Mouse (Mus musculus) forebrain, embryonic 11.5 days (tissue): ENCODE measurements at regions not wholly inside any gene's neighbourhood (a gene's known extent, or its start where the extent isn't known, plus 50 kb on each side); places are given as distances from the start of the nearest gene placed in this dataset.

Experiments used
- ATAC-seq: fragments of 200-750 bp; cut with Nextera tagmentation; replicated peaks from 2 replicates; pipeline ENCODE4 v1.8.0; 2017; ENCODE audit warnings: moderate TSS enrichment; ENCODE audit not compliant: low FRiP score
- DNase-seq: peaks from one replicate; pipeline ENCODE4 v3.0.0-alpha.2; 2017; ENCODE audit warnings: low spot score
- H3K27ac ChIP-seq: fragments of 300-500 bp; sonication (generic); 2 replicates; pipeline ENCODE4 v1.5.1; 2014; ENCODE audit warnings: low read depth, low read length
- H3K27me3 ChIP-seq: fragments of 300-500 bp; sonication (generic); 2 replicates; pipeline ENCODE4 v1.6.1; 2014; ENCODE audit warnings: mild to moderate bottlenecking, low read length, mixed read lengths; ENCODE audit not compliant: control insufficient read depth, insufficient read depth
- H3K36me3 ChIP-seq: fragments of 300-500 bp; sonication (generic); 2 replicates; pipeline ENCODE4 v1.6.1; 2014; ENCODE audit warnings: mild to moderate bottlenecking, low read length, moderate library complexity, mixed read lengths; ENCODE audit not compliant: control insufficient read depth, insufficient read depth
- H3K4me1 ChIP-seq: fragments of 300-500 bp; sonication (generic); replicated peaks from 2 replicates; pipeline ENCODE4 v1.6.1; 2014; ENCODE audit warnings: low read length, mixed read lengths; ENCODE audit not compliant: control insufficient read depth, insufficient read depth
- H3K4me2 ChIP-seq: fragments of 300-500 bp; sonication (generic); 2 replicates; pipeline ENCODE4 v1.6.1; 2014; ENCODE audit warnings: low read depth, mild to moderate bottlenecking, low read length, moderate library complexity, mixed read lengths; ENCODE audit not compliant: severe bottlenecking
- H3K4me3 ChIP-seq: fragments of 300-500 bp; sonication (generic); 2 replicates; pipeline ENCODE4 v1.5.1; 2014; ENCODE audit warnings: low read depth, low read length
- H3K9ac ChIP-seq: fragments of 300-500 bp; sonication (generic); 2 replicates; pipeline ENCODE4 v1.6.1; 2014; ENCODE audit warnings: low read length
- H3K9me3 ChIP-seq: fragments of 300-500 bp; sonication (generic); 2 replicates; pipeline ENCODE4 v1.6.1; 2016; ENCODE audit warnings: low read length, mixed read lengths; ENCODE audit not compliant: control insufficient read depth
- WGBS: fragments of 180-500 bp; shearing (Covaris S2); extraction: QIAGEN DNeasy Blood & Tissue Kit; methylation state at CpG from one replicate; pipeline ENCODE4 v1.1.7; 2014; 5-methylcytosine and 5-hydroxymethylcytosine counted together

- Histone ChIP-seq H3K36me3 (no peaks in the 10 kb centered on the region), H3K27ac (no peak overlapping the region), H3K4me3 (no peak overlapping the region), H3K4me2 (no peak overlapping the region), H3K9me3 (no peaks in the 10 kb centered on the region), H3K27me3 (no peaks in the 10 kb centered on the region), H3K9ac (no peak overlapping the region), H3K4me1 (no peaks in the 10 kb centered on the region)
- 83% methylated on average over 2 of the region's 2 CpGs for WGBS
- ATAC-seq, result no peak
- DNase-seq, result no peak
Observed at GRCm38 (mm10) chr5:53393571-53393970, 72.4 kb upstream of the Rbpj start.

- Histone ChIP-seq H3K4me1 (no peaks in the 10 kb centered on the region), H3K9ac (no peak overlapping the region), H3K4me2 (no peak overlapping the region), H3K36me3 (no peaks in the 10 kb centered on the region), H3K27ac (no peak overlapping the region), H3K27me3 (no peaks in the 10 kb centered on the region), H3K4me3 (no peak overlapping the region), H3K9me3 (no peaks in the 10 kb centered on the region)
- WGBS, result 91% methylated on average over 3 of the region's 3 CpGs
- DNase-seq (no peak), ATAC-seq (no peak)
Observed at GRCm38 (mm10) chr5:53394560-53394959, 71.4 kb upstream of the Rbpj start.

GRCm38 (mm10) chr5:53398428-53399058 is 67.4 kb upstream of the Rbpj start:
- Histone ChIP-seq H3K4me1 (no peaks in the 10 kb centered on the region), H3K27me3 (no peaks in the 10 kb centered on the region), H3K9ac (no peak overlapping the region), H3K4me3 (no peak overlapping the region), H3K27ac (no peak overlapping the region), H3K4me2 (no peak overlapping the region), H3K36me3 (no peaks in the 10 kb centered on the region), H3K9me3 (no peaks in the 10 kb centered on the region)
- ATAC-seq, result no peak
- no peak for DNase-seq
- 92% methylated on average over 8 of the region's 8 CpGs for WGBS

- DNase-seq (no peak), ATAC-seq (no peak)
- Histone ChIP-seq H3K4me2 (no peak overlapping the region), H3K27me3 (no peaks in the 10 kb centered on the region), H3K36me3 (no peaks in the 10 kb centered on the region), H3K27ac (no peak overlapping the region), H3K4me3 (no peak overlapping the region), H3K9ac (no peak overlapping the region), H3K9me3 (no peaks in the 10 kb centered on the region), H3K4me1 (no peaks in the 10 kb centered on the region)
- 55% methylated on average over 4 of the region's 4 CpGs for WGBS
Observed at GRCm38 (mm10) chr5:53401093-53401492, 64.9 kb upstream of the Rbpj start.

- Histone ChIP-seq H3K36me3 (no peaks in the 10 kb centered on the region), H3K27me3 (no peaks in the 10 kb centered on the region), H3K27ac (no peak overlapping the region), H3K4me2 (no peak overlapping the region), H3K4me1 (no peaks in the 10 kb centered on the region), H3K9me3 (no peaks in the 10 kb centered on the region), H3K9ac (no peak overlapping the region), H3K4me3 (no peak overlapping the region)
- ATAC-seq, result no peak
- DNase-seq, result no peak
- WGBS, result 84% methylated on average over 4 of the region's 4 CpGs
Observed at GRCm38 (mm10) chr5:53402022-53402421, 63.9 kb upstream of the Rbpj start.

GRCm38 (mm10) chr5:53402619-53403151 is 63.3 kb upstream of the Rbpj start:
- 85% methylated on average over 9 of the region's 9 CpGs for WGBS
- no peaks in the 10 kb centered on the region for H3K4me1 ChIP-seq
- no peak overlapping the region for H3K4me3 ChIP-seq
- H3K27me3 ChIP-seq, result no peaks in the 10 kb centered on the region
- H3K9ac ChIP-seq, result no peak overlapping the region
- no peak overlapping the region for H3K4me2 ChIP-seq
- DNase-seq, result no peak
- no peak for ATAC-seq
- no peaks in the 10 kb centered on the region for H3K36me3 ChIP-seq
- no peak overlapping the region for H3K27ac ChIP-seq
- H3K9me3 ChIP-seq, result no peaks in the 10 kb centered on the region

- Histone ChIP-seq H3K27ac (no peak overlapping the region), H3K9ac (no peak overlapping the region), H3K36me3 (no peaks in the 10 kb centered on the region), H3K4me1 (no peaks in the 10 kb centered on the region), H3K9me3 (no peaks in the 10 kb centered on the region), H3K4me2 (no peak overlapping the region), H3K27me3 (no peaks in the 10 kb centered on the region), H3K4me3 (no peak overlapping the region)
- no peak for DNase-seq
- WGBS, result 70% methylated on average over 5 of the region's 5 CpGs
- peak; percentile 51 for ATAC-seq
Observed at GRCm38 (mm10) chr5:53405929-53406328, 60.0 kb upstream of the Rbpj start.

GRCm38 (mm10) chr5:53407646-53408045 is 58.3 kb upstream of the Rbpj start:
- no peaks in the 10 kb centered on the region for H3K27me3 ChIP-seq
- no peak overlapping the region for H3K27ac ChIP-seq
- no peak for ATAC-seq
- H3K9ac ChIP-seq, result no peak overlapping the region
- no peaks in the 10 kb centered on the region for H3K9me3 ChIP-seq
- H3K4me1 ChIP-seq, result no peaks in the 10 kb centered on the region
- no peak overlapping the region for H3K4me3 ChIP-seq
- no peak for DNase-seq
- no peak overlapping the region for H3K4me2 ChIP-seq
- no peaks in the 10 kb centered on the region for H3K36me3 ChIP-seq
- 93% methylated on average over 2 of the region's 2 CpGs for WGBS

GRCm38 (mm10) chr5:53408235-53408634 is 57.7 kb upstream of the Rbpj start:
- H3K27me3 ChIP-seq, result no peaks in the 10 kb centered on the region
- 88% methylated on average over 2 of the region's 2 CpGs for WGBS
- H3K27ac ChIP-seq, result no peak overlapping the region
- H3K36me3 ChIP-seq, result no peaks in the 10 kb centered on the region
- H3K4me2 ChIP-seq, result no peak overlapping the region
- no peaks in the 10 kb centered on the region for H3K9me3 ChIP-seq
- ATAC-seq, result no peak
- no peak overlapping the region for H3K9ac ChIP-seq
- no peaks in the 10 kb centered on the region for H3K4me1 ChIP-seq
- H3K4me3 ChIP-seq, result no peak overlapping the region
- no peak for DNase-seq
